Mouse (Mus musculus): Measurements from ENCODE around the gene Tmem53.

GRCm38 (mm10) chr4:117305461-117305860 lies 53.7 kb downstream of the Tmem53 start:
- TF ChIP-seq CTCF (IDR thresholded peaks at IDR 0.05; ENCODE audit: low read depth, low read length), result no peak
- no peak for TF ChIP-seq POLR2A (IDR thresholded peaks at IDR 0.05; ENCODE audit: extremely low read depth, insufficient read depth, low read length)

All from liver, adult 2 months (tissue).